ENCODE assay signal across 7 mouse cellular contexts in genomic region chr9:123447101-123447500, GRCm38 (mm10). TPM values are rescaled to one million over a fixed set of nuclear protein-coding genes. Genes with fewer than 3 reads are reported as not detected.
A peak's percentile ranks its signal among the peaks of the same experiment; 100 is the strongest.
DNase-seq lines count a peak whose midpoint lies in the region; ATAC-seq and TF ChIP-seq lines count a peak whose summit lies in the region.
"Not testable (repeated sequence)": the region's sequence is repeated elsewhere in the genome, so short reads cannot be mapped to it uniquely, and the experiment has no call there.

No protein-coding gene starts in this region.

- TF ChIP-seq POLR2A in kidney, adult 2 months (IDR thresholded peaks at IDR 0.05; ENCODE audit: low read depth, low read length), result not testable (repeated sequence)

- peak; percentile 31; the same call in 1 of the 2 replicates for TF ChIP-seq CTCF in gastrocnemius, adult 2 months (IDR thresholded peaks at IDR 0.05)
- peak; percentile 12; the same call in 1 of the 2 replicates for TF ChIP-seq CTCF in kidney, adult 2 months (conservative IDR thresholded peaks at IDR 0.05; ENCODE audit: insufficient read depth, insufficient read length, low read depth, low read length)
- peak; percentile 37 for TF ChIP-seq CTCF in liver, embryonic 14.5 days (IDR thresholded peaks at IDR 0.05; ENCODE audit: low read depth)

- not testable (repeated sequence) for H3K4me1 ChIP-seq in kidney, adult 2 months (ENCODE audit: control insufficient read depth, insufficient read depth, low read length); liver, embryonic 14.5 days (replicated peaks; ENCODE audit: control insufficient read depth in 2 of 2, insufficient read depth in 2 of 2, low read length in 1 of 2)

- 100% methylated on average over 3 of the region's 3 CpGs for WGBS in kidney, adult 2 months
- WGBS in liver, embryonic 14.5 days (ENCODE audit: insufficient replicate concordance), result 87% methylated on average over 2 of the region's 3 CpGs

- H3K9ac ChIP-seq in liver, embryonic 14.5 days (replicated peaks), result not testable (repeated sequence)

- not testable (repeated sequence) for H3K27me3 ChIP-seq in kidney, adult 2 months (replicated peaks; ENCODE audit: control insufficient read depth, insufficient read depth, low read length); liver, embryonic 14.5 days (ENCODE audit: control insufficient read depth, insufficient read depth, low read length); splenic B cell, adult 2 months (ENCODE audit: control insufficient read depth, insufficient read depth, low read length, poor library complexity, severe bottlenecking)

- TF ChIP-seq EP300 in liver, embryonic 14.5 days (IDR thresholded peaks at IDR 0.05; ENCODE audit: low read depth), result not testable (repeated sequence)

- not testable (repeated sequence) for H3K4me3 ChIP-seq in gastrocnemius, adult 2 months; kidney, adult 2 months (ENCODE audit: insufficient read depth, low read depth, low read length); liver, embryonic 14.5 days (ENCODE audit: insufficient read depth in 1 of 2, low read depth in 2 of 2, low read length in 2 of 2)

- H3K9me3 ChIP-seq in liver, embryonic 14.5 days (ENCODE audit: control insufficient read depth, low read length), result not testable (repeated sequence)

- not testable (repeated sequence) for H3K4me2 ChIP-seq in liver, embryonic 14.5 days (ENCODE audit: low read depth)

- not testable (repeated sequence) for H3K27ac ChIP-seq in gastrocnemius, adult 2 months; kidney, adult 2 months (ENCODE audit: insufficient read depth, low read depth, low read length); liver, embryonic 14.5 days

- intact Hi-C loops in gastrocnemius, adult 2 months (cut with DNase I), result not testable (repeated sequence)

- H3K36me3 ChIP-seq in kidney, adult 2 months (ENCODE audit: control insufficient read depth, insufficient read depth, low read length); liver, embryonic 14.5 days (replicated peaks; ENCODE audit: control insufficient read depth, insufficient read depth, low read depth); splenic B cell, adult 2 months (ENCODE audit: control insufficient read depth, insufficient read depth, low read length, poor library complexity, severe bottlenecking): not testable (repeated sequence)

- DNase-seq in CD4-positive, CD25-positive, alpha-beta regulatory T cell, adult 2 months (ENCODE audit: low read depth, low spot score), result peak; percentile 53
- DNase-seq in c-Kit-positive CD71-negative TER-119-negative erythroid progenitor cells, embryonic 14.5 days (ENCODE audit: low read depth), result peak; percentile 20
- not testable (repeated sequence) for DNase-seq in gastrocnemius, adult 2 months; liver, embryonic 14.5 days (ENCODE audit: low read depth in 3 of 3, low spot score in 3 of 3)
- peak; percentile 17 for DNase-seq in kidney, adult 2 months
- DNase-seq in mesoderm, embryonic 11.5 days (ENCODE audit: low read depth, low spot score), result peak; percentile 13
- peak; percentile 33 for DNase-seq in splenic B cell, adult 2 months (ENCODE audit: low read depth, low spot score)

- not testable (repeated sequence) for ATAC-seq in liver, embryonic 14.5 days (ENCODE audit: insufficient read depth)

RNA-seq across cellular contexts. Expression of gene Limd1, which starts 31.4 kb away (rescaled TPM):
- 10 to 100 TPM; 31.5 to 41.1 TPM for total RNA-seq in gastrocnemius, adult 2 months (2021)
- polyA plus RNA-seq in kidney, adult 2 months (2012; rRNA removed), result 56.9 and 58.7 TPM in 2 replicates
- 10.7 and 12.7 TPM in 2 replicates for polyA plus RNA-seq in liver, embryonic 14.5 days (2012; rRNA removed)
- 23.2 and 24.2 TPM in 2 replicates for polyA plus RNA-seq in liver, embryonic 14.5 days (2014; fragmentation: Nextera tagmentation; extraction: Ambion mirVana)
